Mouse (Mus musculus) urinary bladder, adult 18-20 months (tissue): ENCODE results near the gene Chpf.

Experiments used
- DNase-seq, 2 experiments: peaks; one replicate each; pipeline ENCODE4 v3.0.0; 2022; ENCODE audit warnings: low spot score in 2 of 2, mixed read lengths in 2 of 2

Chpf gene

DNA sequence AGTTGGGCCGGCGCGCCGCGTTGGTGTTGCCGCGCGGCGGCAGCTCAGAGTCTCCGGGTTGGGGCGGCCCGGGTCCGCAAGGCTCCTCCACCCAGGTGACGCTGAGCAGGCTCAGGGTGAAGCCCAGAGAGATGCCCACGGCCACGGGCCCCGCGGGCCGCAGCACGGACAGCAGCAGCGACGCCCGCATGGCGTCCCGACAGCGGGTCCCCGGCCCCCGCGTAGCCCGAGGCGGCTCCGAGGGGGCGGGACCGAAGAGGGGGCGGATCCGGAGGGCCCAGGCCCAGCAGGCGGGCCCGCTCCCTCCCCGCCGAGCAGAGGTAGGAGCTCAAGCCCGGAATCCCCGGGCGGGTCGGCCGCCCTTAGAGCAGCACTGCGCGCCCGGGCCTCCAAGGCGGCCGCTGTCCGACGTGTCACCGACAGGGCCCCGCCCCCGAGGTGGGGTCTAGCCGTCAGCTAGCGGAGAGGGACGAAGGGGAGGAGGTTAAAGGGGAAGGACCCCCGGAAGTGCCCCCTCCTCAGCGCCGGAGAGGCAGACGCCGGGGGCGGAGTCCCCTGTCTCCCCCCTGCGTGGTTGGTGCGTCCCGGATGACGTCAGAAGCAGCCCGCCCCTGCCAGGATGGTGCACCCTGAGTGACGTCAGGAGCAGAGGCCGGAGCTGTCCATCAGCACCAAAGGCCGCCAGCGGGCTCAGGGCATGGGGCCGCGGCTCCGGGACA, at the start of gene Chpf, which contains the start of gene Tmem198:
Chpf (minus strand) TSS at position 392 of the 719 bp plus-strand sequence.
Tmem198 (plus strand) TSS at position 617 of the 719 bp plus-strand sequence.
- peak; percentile 92 to 93 for DNase-seq

DNA sequence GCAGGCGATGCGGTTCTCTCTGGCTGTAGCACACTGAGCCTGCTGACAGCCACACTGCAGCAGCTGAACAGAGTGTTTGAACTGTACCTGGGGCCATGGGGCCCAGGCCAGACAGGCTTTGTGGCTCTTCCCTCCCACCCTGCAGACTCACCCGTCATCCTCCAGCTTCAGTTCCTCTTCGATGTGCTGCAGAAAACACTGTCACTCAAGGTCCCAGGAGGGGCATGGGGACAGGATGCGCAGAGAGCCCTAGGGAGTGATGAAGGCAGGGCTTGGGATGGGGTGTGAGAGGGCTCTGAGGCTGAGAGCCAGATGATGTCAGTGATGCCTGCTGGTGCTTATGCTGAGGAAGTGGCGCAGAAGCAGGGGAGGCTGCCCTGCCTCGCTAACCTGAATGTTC, 45.6 kb upstream of the Chpf start:
- DNase-seq: no peak

DNA sequence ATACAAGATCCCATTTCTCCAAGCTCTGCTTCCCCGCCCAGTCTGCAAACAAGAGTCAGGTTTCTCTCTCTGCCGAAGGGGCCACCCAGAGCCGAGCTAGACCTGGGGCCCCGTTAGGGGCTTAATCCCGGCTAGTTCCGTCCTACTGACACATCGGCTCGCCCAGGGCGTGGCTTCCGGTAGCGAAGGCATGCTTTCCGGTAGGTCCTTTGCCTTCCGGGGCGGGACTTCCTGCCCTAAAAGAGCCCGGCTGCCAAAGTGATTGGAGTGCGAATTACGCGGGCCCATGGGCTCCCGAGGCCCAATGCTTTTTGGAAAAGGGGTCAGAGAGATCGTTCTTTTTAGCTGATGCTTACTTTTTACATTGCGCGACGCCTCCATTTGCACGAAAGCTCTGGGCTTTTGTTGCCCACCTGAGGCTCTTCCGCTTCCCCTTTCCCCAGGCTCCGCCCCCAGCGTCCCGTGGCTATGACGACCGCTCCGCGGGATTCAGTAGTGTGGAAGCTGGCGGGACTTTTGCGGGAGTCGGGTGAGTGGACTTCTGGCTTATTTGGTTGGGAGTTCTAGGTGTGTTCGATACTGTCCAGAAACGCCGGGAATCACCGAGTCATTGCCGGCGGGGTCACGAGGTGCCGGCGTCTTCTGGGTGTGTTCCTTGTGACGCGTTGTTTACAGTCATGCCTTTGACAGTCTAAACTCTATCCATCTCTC, 42.4 kb upstream of the Chpf start, which contains the start of gene Stk11ip:
Stk11ip (plus strand) TSS at position 209 of the 711 bp plus-strand sequence.
- peak; percentile 86 to 96 for DNase-seq

DNA sequence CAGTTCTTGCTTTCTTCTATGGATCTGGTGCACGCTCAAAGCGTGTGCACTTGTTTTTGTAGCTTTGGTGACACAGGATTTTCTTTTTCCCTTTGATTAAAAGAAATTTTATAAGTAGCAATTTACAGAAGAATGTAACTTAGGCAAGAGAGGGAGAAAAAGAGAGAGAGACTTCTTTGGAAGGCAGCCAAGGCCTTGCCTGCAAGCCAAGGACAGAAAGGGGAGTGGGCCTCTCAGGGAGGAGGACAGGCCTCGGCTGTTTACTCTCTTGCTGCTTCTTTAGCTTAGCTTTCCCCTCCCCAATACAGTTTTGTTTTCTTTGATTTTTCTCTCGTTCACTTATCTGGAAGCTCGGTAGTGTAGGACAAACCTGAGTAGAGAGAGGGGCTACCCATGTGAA, 40.5 kb upstream of the Chpf start:
- no peak for DNase-seq

DNA sequence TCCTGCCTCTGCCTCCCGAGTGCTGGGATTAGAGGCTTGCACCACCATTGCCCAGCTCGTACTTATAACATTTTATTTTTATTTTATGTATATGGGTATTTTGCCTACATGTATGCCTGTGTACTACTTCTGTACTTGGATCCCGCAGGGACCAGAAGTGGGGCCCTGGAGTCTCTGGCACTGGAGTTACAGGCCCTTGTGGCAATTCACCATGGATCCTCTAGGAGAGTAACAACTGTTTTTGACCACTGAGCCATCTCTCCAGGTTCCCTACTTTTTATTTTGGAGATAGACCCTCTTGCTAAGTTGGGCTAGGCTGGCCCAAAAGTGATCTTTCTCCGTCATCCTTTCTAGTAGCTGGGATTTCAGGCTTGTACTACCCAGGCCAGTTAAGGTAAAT, 39.3 kb upstream of the Chpf start:
- no peak for DNase-seq

DNA sequence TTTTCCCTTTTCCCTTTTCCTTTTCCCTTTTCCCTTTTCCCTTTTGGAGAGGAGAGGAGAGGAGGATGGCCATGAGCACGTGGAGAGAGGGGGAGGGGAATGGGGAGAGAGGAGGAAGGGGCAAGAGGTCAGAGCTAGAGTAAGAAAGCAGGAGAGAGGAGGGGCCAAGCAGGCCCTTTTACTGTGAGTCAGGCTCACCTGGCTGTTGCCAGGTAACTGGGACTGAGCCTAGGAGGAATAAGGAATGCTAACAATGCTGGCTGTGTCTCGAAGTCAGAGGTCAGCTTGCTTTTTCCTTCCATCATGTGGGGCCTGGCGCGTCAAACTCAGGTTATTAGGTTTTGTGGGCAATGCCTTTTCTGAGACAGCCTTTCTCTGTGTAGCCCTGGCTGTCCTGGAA, 38.9 kb upstream of the Chpf start:
- DNase-seq: no peak

DNA sequence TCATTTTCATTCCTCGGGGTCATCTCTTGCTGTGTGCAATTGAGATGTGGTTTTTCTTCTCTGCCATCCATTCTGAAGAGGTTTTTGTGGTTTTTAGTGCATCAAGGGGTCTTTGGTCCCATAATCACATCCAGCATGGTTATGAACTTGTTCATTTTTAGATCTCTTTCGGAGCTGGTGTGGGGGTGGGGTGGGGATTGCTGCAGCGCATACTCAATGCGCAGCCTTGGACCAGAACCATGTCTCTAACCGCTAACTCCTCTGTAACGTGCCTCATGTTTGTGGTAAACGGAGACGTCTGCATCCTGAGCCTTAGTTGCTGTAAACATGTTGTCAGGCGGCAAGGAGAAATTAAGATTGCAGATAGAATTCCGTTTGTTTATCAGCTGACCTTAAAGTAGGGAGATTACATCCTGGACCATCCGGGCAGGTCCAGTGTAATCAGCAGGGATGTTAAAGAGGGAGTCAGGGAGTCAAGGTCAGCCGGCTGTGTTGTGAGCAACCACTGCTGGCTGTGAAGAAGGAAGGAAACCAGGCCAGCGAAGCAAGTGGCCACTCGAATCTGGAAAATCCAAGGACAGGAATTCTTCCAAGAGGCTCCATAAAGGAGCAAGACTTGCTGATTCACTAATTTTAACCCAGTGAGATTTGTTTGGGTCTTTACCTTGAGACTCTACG, 37.7 kb upstream of the Chpf start:
- no peak for DNase-seq

DNA sequence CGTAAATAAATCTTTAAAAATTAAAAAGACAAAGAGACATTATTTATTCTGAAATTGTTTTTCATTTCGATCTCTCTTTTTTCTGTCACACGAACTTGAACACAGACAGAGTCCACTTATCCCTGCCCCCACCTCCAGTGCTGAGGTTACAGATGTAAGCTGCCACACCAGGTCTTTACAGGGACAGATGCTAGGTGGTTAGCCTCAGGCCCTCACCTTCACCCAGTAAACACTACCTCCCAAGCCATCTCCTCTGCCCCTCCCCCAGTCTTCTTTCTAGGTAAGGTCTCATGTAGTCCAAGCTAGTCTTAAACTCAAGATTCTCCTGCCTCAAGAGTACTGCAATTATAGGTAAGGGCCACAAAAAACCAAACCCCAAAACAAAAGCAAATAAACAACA, 33.4 kb upstream of the Chpf start:
- DNase-seq: no peak

DNA sequence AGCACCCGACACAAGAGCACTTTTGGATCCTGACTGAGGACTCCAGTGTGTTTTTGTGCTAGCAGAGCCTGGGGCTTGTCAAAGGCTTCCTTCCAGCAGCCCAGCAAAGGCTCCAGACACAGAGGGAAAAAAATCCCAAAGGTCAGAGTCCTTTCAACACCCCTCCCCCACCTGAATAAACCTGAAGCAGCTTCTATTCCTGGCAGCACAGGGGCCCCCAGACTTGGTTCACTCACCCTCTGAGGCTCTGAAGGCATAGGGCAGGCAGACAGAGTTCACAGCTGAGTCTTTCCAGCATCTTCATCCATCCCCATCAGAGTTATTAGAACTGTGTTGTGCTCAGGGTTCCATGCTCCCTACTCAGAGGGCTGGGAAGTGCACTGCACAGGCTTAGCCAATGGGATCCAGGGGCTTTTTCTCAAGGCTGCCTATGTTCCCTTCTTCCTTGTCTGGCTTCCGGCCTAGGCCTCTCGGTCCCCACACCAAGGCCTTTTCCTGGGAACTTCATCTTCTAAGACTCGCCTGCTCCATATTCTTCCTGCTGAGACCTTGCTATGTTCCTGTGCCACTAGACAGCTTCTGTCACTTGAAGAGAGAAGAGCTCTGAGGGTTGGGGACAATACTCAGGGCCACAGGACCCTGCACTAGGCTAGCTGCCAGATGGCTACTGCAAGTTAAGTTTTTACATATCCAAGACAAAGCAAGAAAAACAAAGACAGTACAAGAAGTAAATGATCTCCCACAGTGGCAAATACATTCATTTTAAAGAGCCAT, 32.5 kb upstream of the Chpf start:
- DNase-seq: no peak

DNA sequence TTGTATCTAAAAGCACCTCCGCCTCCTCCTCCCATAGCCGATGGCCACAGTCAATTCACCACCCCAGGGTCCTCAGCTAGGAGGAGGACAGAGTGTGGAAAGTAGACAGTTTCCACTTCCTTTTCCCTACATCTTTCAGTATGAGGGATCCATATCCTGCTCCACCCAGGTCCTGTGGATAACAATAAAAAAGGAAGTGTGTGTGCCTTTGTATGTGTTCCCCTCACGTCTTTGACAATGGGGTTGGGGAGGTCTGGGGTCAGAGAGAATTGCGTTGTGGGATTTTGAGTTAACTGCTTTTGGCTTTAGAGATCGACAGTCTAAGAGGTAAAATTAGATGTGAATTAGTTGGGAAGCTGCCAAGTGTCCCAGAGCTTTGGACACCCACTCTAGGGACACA, 31.0 kb upstream of the Chpf start:
- DNase-seq: no peak

DNA sequence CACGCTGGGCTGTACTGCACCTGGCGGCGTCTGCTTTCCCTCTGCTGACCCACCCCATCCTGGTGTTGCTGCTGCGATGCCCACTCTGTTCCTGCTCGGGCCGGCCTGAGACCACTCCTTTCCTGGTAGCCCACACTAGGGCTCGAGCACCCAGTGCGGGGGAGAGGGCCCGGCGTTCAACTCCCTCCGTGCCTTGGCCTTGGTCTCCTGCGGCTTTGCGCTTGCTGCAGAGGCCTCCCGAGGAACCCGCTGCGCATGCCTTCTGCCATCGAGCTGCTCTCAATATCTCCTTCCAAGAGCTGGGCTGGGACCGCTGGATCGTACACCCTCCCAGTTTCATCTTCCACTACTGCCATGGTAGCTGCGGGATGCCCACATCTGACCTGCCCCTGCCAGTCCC, 30.5 kb upstream of the Chpf start:
- DNase-seq: no peak

DNA sequence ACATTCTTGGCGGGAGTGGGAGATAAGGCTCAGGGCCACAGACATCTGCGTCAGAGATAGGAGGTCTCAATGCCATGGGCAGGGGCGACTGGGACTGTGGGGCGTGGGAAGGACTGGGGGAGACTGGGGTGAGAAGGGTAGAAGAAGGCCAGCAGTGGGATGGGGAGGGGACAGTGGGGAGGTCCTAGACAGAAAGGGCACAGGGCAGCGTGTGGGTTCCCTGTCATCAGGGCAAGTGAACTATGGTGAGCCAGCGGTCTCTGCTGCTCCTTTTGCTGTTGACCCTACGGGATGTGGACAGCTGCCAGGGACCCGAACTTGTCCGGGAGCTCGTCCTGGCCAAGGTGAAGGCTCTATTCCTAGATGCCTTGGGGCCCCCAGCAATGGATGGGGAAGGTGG, 27.9 kb upstream of the Chpf start, which contains the start of gene Inha:
Inha (plus strand) TSS at position 72 of the 400 bp plus-strand sequence.
- no peak for DNase-seq

DNA sequence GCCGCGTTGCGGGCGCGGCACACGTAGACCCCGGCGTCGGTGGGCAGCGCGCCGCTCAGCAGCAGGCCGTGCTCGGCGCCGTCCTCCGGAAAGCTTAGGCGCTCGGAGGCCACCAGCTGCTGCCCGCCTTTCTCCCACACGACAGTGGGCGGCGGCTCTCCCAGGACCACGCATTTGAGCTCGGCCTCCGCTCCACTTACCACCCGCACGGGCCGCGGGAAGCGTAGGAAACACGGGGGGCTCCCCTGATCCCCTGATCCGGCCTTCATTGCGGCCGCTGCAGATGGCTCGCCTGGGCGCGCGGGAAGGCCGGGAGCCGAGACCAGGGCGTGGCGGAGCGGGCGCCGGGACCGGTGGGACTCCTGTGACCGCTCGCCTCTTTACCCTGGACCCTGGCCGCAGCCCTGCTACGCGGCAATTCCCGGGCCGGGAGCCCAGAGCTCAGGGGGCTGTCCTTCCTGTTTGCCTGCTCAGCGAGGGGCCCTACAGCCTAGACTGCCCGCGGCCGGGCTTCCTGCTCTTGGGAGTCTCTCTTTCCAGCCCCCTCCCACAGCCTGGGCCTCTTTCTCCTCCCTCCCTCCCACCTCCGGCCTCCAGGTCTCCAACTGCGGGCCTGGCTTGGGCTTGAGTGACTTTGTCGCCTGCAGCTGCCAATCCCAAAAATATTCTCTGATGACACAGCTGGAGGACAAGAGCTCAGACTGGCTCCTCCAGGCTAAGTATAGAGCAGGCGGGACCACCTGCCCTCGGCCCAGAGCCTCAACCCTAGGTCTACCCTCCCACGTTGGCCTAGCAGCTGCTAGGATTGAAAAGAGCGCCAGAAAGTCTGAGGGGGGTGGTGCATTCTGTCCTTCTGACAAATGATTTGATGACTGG, 27.1 kb upstream of the Chpf start, which contains the start of gene Obsl1:
Obsl1 (minus strand) TSS at position 497 of the 876 bp plus-strand sequence.
- peak; percentile 33 to 37 for DNase-seq

DNA sequence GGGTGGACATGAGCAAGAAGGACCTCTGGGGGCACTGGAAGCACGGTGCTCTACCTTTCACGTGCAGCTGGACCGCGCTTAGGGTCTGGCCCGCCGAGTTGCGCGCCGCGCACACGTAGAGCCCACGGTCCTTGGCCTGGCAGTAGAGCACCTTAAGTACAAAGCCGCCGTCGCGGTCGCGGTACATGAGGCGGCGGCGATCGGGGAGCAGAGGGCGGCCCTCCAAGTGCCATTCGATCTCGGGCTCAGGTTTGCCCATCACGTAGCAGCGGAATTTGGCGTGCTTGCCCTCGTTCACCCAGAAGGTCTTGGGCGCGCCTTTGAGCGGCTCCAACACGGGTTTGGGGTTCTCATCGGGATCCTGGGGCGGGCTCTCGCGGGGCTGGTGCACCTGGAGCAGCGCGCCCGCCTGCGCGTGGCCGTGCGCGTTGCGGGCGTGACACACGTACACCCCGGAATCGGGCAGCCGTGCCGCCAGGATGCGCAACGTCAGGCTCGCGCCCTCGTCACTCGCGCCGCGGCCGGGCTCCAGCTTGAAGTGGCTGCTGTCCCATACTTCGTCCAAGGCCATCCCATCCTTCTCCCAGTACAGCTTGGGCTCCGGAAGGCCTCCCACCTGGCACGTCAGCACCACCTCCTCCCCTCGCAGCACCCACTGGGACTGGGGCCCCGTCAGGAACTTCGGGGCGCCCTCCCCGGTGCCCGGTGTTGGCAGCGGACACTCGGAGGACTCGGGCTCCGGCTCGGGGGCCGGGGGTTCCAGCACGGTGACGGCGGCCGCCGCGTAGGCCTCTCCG, 26.2 kb upstream of the Chpf start:
- peak; percentile 26 to 60 for DNase-seq

DNA sequence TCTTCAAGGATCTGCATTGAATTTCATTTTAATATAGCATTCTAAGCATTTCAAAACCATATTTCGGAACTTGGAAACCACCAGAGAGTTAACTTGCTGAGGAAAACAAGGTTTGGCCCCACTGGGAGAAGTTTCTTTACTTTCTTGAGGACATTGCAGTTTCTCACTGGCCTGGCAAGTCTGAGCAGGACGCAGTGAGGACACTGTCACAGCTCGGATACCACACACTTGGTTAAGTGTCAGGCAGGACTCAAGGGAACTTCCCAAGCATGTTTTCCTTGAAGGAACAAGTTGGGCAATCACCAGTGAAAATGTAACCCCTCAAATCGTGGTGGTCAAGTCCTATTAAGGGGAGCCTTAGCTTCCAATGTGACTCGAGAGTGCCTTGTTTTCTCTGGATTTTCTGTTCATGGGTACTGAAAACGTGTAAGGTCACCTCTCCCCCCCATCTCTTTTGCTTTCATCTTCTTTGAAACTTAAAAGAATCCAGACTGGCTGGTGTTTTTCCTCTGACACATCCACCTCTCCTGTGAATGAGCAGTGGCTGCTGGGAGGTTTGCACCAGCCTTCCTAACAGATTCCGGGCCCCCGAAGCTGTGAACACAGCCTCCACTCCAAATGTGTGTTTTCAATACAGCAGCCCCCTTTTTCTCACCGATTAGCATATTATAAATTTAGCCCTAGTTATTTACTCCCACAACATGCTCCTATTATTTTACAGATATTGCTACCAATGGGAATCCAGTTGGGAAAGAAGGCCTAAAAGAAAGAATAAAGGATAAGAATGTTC, 25.3 kb upstream of the Chpf start:
- DNase-seq: no peak

DNA sequence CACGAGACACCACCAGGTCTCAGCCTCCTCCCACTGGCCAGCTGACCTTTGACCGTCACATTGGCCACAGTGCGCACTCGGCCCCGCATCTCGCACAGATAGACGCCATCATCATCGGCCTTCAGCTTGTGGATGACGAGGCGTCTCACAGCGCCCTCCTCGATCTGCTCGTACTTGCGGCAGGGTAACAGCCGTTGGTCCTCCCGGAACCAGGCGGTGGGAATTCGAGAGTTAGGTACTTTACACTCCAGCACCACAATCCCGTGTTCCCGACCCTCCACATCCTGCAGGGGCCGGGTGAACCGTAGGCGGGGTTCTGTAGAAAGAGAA, 24.5 kb upstream of the Chpf start:
- no peak for DNase-seq

DNA sequence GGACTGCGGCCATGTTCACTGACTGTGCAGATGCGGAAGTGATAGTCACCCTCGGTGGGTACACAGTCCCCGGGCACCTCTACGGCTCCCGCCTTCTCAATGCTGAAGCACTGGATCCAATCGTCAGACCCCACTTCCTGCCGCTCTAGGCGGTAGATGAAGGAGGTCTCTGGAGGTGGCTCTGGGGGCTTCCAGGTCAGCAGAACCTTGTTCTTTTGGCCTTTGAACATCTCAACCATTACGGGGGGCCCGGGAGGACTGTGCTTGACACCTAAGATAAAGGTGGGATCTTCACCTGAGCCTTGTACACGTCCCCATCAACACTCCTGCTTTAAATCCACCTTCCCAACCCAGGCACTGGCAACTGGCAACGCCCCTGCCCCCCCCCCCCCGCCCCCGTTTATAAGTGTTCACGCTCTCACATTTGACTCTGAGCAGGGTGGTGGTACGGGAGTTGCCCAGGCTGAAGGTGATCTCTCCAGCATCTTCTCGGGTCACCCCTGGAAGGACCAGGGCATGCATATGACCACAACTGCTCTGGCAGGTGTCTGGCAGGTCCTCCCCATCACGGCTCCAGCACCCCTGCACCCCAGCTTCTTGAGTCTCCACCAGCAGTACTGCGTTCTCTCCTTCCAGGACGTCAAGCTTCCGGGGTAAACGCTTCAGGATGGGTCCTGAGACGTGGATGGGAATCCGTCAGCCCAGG, 24.0 kb upstream of the Chpf start:
- DNase-seq: no peak

DNA sequence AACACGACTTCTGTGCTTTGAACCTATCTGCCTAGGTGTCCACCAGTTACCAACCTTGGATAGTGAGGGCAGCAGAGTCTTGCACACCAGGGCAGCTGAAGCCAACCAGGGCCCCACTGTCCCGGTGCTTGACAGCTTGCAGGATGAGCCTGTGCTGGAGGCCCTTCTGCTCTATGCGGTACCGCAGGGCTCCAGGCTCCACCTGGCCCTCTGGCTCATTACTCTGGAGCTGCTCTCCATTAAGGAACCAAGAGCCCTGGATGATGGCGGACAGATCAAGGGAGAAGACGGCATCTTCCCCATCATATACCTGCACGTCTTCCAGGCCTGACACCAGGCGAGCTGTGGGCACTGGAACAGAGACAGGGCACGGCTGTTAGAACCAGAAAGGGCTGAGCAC, 22.8 kb upstream of the Chpf start:
- no peak for DNase-seq

DNA sequence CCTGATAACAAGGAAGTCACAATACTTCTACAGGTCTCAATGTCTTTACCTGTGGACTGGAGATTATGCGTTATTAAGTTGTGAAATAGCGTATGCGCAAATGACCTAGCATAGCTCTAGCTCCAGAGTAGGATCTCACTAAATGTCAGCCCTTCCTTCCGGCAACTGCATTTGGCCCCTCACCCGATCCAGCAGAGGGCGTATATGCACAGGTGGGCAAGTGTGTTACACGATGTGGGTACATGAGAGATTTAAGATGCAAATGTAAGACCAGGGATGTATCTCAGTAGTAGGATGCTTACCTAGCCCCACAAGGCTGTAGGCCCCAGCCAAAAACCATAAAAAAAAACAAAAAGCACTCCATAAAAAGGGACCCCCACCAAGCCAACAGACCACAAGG, 20.3 kb upstream of the Chpf start:
- no peak for DNase-seq
